Mouse (Mus musculus) effector memory CD4-positive, alpha-beta T cell, adult 5 months (primary cell): ENCODE results near the gene Aen. TPM values are rescaled to one million over a fixed set of nuclear protein-coding genes. Genes with fewer than 3 reads are reported as not detected.

ENCODE experiments used
- polyA plus RNA-seq: library from polyadenylated mRNA; unstranded; fragments of 100-300 nt; shearing (Covaris generic); gene quantifications from one replicate; pipeline ENCODE4 v1.2.1, GENCODE M21; 2017

Gene Aen
- polyA plus RNA-seq, result 25.0 TPM

DNA sequence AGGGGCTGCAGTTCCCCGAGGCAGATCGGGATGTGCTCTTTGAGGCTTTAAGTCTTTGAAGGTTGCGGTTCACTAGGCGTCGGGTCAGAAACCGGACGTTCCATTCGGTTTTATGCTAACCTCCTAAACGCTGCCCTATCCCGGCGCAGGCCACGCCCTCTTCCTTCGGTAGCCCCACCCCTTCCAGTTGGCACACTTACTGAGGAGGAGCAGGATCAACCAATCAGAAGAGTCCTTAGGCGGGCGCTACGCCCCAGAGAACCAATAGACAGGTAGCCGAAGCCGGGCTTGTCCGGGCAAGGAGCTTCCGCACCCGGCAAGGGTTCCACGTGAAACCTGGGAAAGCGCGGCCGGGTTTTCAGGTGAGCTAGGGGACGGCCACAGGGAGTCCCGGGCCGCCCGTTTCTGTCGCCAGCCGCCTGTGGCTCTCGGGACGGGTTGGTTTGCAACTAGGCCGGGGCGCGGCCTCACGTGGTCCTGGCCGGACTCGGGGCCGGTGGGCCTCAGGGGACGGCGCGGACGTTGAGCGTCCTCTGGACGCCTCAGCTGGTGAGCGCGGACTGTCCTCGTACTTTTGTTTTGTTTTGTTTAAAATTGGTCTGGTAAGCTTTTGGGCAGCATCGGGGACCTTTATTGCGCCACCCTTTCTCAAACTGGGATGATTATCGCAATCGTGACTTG, at the start of gene Aen:
TSS of gene Aen (plus strand) at position 202 of the 681 bp plus-strand sequence.

DNA sequence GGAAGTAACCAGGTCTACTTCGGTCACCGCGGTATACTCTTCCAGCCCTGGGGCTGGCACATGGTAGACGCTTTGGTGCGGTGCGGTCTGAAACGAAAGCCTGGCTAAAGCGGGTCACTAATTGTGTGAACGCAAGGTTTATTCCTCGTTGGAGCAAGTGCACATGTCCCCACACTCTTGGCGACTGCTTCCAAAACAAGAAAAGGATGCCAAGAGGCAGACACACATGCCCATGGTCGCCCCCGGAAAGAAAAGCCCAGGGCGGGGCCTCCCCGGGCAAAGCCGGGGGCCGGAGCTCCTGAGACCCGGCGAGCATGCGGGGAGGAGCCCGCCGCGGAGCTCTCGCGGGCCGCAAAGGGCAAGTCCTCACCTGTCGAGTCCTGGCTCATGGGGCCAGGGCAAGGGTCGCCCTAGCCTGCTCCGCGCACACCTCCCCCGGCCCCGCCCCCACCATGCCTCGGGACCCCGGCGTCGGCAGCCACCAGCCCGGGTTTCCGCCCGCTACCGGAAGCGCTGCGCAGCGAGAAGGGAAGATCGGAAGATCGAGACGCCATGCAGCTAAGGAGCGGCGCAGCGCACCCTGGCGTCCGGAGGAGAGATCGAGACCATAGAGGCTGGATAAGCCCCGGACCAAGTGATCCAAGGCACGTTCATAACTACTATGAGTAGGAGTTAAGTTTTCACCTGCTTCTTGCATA, 48.8 kb upstream of the Aen start, which contains the start of gene Det1:
TSS of gene Det1 (minus strand) at position 527 of the 698 bp plus-strand sequence.

GRCm38 (mm10) chr7:78912974-78913474, 17.4 kb downstream of the Aen start, which contains the start of gene Isg20:
Isg20 (plus strand) TSS chr7:78913424.

Other genes starting within 250 kb of the Aen start
- gene Ntrk3, start 157.8 kb upstream of the Aen start, polyA plus RNA-seq, result 35.0 TPM
- gene Mrps11, start 112.7 kb upstream of the Aen start, polyA plus RNA-seq, result 25.0 TPM
- gene Mrpl46, start 112.3 kb upstream of the Aen start, polyA plus RNA-seq, result 33.1 TPM
- 11.3 TPM for gene Det1, start 48.6 kb upstream of the Aen start, polyA plus RNA-seq
- 48.7 TPM for gene Isg20, start 17.6 kb downstream of the Aen start, polyA plus RNA-seq
- gene Acan, start 157.6 kb downstream of the Aen start, polyA plus RNA-seq, result not detected
- not detected for gene Hapln3, start 235.2 kb downstream of the Aen start, polyA plus RNA-seq